Mouse (Mus musculus): Measurements from ENCODE around the gene Fam120c.

- no peak for TF ChIP-seq CTCF (IDR thresholded peaks at IDR 0.05; ENCODE audit: low read depth)
- TF ChIP-seq EP300 (IDR thresholded peaks at IDR 0.05; ENCODE audit: low read depth) = no peak
These were observed 164.6 kb downstream of the Fam120c start for GRCm38 (mm10) chrX:151508536-151508935.
